Mouse (Mus musculus) erythroblast, embryonic 14.5 days (primary cell): ENCODE results near the gene Dip2b.

Source experiments
- GATA1 ChIP-seq: IDR thresholded peaks from 2 replicates; pipeline ENCODE4 v1.6.1; 2012; ENCODE audit warnings: low read length, inconsistent platforms, mixed read lengths
- TAL1 ChIP-seq: IDR thresholded peaks from 3 replicates; pipeline ENCODE4 v1.6.1; 2012; ENCODE audit warnings: low read length, inconsistent platforms, mixed read lengths

DNA sequence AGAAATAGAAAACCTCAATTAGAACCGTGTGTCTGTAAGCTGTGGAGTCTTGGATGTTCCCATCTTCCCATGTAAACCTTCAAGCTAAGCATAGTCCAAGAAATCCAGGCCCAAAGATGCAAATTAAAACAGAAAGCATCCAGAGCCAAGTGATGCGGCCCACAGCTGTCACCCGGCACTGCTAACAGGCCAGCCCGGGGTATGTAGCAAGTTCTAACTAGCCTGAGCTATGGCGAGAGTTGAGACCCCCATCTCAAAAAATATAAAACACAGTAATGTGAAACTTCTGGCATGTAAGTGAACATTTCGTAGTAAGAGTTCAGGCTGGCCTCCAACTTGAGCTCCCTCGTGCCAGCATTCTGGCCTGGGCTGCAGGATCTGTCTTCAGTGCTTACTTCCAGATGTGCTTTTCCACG is 129.7 kb downstream of the Dip2b start:
- TF ChIP-seq GATA1, result no peak
- no peak for TF ChIP-seq TAL1
